Mouse (Mus musculus): ENCODE data around the gene Adgrg3. TPM values are rescaled to one million over a fixed set of nuclear protein-coding genes. Genes with fewer than 3 reads are reported as not detected.

The Adgrg3 gene
- total RNA-seq, 2 experiments from 2014 or later: 106 to 178 TPM

DNA sequence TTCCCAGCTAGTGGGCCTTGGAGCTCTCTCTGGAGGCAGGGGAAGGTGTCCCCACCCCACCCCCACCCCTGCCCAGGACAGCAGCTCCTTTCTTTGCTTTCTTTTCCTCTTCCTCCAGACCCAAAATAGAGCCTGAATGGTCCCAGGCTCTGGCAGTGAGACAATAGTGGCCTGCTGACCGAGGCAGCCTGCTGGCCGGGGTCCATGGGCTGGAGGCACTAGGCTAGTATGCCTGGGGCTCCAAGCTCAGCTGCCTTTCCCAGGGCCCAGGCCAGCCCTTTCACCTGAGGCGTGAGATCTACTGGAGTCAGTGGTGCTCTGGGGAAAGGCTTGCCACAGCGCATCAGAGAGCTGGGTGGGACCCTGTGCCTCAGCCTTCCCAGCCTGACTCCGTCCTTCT lies 25.0 kb upstream of the Adgrg3 start:
- ATAC-seq (replicated peaks; ENCODE audit: poor library complexity): no peak

DNA sequence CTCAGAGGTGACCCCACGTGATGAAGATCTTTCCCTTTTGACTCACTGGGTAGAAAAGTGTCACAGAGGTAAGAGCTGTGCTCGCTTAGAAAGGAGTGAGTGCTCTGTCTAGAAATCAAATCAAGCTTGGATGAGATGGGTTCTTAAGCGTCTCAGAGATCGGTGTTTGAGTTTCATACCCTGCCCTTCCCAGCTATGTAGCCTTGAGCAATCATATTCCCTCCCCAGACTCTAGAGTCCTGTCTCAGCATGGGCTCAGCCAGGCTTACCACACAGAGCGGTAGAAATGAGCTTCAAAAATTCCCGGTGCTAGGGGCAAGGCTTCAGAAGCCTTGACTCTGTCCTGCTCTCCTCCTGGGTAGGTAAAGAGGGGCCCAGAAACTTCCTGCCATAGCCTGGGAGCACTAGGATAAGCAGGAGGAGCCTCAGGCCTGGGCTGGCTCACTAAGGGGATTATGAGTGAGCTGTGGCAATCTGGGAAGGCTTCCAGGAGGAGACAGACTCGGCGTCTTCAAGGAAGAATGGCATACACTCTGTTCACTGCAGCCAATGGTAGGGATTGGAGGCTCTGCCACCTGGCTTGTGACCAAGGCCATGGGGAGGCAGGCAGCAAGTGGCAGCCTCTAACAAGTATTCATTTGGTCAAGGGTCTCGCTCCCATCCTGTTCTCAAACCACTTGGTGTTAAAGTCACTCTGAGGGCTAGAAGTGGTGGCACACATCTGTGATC lies 24.3 kb upstream of the Adgrg3 start:
- ATAC-seq (replicated peaks; ENCODE audit: poor library complexity): no peak

DNA sequence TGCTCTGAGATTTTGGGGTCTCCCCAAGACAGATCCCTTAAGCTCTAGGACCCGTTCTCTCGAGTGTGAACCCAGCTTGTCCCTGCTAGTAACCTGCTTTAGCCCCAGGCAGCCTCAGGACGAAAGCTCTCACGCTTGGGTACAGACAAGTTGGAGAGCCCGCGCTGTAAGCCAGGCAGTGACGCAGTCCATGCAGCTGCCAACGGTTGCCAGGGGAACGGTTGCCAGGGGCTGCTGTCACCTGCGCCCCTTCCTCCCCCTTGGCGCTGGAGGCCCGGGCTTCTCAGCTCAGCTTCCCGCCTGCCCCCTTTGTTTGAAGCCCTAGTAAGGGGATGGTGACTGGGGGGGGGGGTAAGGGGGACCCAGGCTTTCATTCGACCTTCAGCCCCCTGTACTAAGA lies 23.5 kb upstream of the Adgrg3 start:
- ATAC-seq (replicated peaks; ENCODE audit: poor library complexity): no peak

DNA sequence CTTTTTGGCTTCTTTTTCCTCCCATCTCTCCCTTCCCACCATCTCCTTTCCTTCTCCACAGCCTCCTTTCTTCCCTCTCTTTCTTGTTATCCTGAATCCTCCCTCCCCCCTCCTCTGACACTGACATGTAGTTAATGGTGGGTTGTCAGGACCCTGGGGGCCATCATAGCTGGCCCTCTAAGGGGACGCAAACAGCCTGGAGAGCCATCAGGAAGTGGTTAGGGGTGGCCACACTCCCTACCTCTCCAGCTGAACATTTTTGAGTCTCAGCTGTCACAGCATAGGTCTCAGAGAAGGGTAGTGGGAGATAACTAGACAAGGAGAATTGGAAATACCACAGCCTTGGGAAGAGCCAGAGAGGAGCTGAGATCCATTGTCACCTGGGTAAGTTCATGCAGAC lies 23.0 kb upstream of the Adgrg3 start:
- ATAC-seq (replicated peaks; ENCODE audit: poor library complexity): no peak

DNA sequence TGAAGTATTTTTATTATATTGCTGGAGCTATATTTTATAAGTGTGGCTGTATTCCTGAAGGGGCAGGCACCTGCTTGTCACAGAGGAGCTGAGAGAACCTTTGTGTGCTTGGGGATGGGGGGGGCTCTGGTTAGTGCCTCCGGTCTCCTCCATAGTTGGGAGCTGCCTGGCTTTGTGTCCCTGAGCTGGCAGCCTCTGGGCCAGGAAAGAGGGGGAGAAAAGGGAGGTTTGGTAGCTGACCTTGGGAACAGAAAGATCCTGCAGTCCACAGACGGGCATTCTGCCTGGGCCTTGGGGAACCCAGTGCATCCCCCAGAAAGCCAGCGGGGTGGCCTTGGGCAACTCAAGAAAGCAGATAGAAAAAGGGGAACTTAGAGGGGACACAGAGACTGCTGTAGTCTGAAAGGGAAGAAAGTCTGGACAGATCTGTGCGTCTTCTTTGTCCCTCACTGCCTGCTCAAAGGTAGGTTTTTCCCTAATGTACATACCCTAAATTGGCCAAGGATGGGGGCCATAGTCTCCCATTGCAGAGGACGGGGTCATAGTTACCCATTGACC lies 22.1 kb upstream of the Adgrg3 start:
- ATAC-seq (replicated peaks; ENCODE audit: poor library complexity): peak; percentile 35

DNA sequence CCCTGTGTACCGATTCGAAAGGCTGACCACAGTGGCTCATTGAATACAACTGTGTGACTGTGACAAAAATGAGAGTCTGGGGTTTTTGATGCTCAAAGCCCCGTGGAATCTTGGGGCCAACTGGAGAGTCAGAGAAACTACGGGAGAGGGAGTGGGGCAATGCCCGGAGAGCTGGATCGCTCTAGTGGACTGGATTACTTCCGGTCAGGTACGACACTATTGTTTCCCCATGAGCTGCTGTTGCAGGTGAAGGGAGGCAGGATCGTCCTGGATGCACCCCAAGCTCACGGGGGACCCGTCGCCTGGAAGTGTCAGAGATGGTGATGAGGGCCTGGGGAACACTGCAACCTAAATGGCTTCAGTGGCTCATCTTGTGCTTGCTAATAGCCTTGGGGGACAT lies 21.5 kb upstream of the Adgrg3 start:
- ATAC-seq (replicated peaks; ENCODE audit: poor library complexity): no peak

DNA sequence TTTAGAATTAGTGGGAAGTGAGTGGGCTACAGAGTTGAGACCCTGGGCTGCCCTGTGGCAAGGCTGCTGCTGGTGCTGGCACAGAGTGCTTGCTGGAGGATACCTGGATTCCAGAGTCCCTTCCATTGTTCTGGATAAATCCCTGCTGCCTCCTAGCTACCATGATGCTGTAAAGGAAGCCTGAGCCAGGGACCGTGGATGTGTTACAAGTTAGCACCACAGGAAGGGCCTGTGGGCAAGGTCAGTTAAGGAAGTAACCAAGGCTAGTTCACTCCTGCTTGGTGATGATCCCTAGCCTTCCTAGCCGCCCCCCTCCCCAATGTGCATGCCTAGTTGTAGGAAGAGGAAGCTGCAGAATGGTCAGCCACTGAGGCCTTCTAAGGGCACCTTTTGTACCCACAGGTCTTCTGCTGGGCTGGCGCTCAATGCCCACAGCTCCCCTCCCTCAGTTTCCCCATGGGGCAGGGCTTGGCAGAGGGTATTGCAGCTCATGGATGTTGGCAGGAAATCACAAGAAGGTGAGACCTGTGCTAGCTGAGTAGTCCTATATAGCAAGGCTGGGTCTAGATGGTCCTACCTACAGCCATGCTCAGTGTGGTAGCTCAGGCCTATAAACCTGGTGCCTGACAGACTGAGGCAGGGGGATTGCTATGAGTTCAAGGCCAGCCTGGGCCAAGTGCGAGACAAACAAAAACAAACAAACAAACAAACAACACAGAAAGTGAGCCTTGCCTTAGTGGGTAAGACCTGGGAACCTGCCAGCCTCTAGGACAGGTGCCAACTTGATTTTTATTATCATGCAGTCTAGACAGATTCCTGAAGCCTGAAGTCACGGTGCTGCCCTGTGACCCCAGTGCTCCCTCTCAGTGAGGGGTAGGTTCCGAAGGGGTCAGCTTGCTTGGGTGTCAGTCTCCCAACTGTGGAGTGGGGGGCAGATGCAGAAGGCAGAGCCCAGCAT lies 20.3 kb upstream of the Adgrg3 start:
- ATAC-seq (replicated peaks; ENCODE audit: poor library complexity): no peak

DNA sequence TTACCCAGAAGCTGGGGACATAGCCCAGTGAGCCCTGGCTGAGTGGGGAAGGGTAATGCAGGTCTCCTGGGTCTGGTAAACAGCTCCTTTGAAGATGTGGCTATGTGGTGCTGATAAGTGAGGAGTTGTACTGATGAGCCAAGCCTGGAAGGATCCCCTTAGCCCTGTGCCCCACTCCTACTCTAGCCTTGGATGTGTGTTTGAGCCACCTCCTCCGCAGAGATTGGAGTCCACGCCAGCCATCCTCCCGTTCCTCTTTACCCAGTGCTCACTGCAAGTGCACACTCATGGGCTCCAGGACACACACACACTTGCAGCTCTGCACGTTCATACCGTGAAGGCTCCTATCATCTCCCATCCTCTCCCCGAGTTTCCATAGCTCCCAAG lies 19.6 kb upstream of the Adgrg3 start:
- no peak for ATAC-seq (replicated peaks; ENCODE audit: poor library complexity)

DNA sequence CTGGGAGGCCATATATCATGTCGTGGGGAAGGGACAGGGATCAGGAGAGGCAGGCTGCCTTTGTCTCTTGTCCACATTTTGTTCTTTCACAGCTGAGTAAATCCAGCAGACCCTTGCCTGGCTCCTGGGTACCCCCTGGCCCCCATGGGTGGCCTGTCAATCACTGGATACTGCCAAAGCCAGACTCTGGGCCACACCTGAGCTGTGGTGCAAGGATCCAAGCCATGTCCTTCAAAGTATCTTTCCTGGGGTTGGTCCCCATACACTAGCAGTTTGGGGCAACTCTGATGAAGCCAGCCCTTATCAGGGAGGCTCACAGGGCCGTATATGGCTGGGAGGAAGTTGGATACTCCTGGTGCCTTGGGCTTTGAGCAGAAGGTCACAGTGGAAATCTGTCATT lies 19.1 kb upstream of the Adgrg3 start:
- no peak for ATAC-seq (replicated peaks; ENCODE audit: poor library complexity)

DNA sequence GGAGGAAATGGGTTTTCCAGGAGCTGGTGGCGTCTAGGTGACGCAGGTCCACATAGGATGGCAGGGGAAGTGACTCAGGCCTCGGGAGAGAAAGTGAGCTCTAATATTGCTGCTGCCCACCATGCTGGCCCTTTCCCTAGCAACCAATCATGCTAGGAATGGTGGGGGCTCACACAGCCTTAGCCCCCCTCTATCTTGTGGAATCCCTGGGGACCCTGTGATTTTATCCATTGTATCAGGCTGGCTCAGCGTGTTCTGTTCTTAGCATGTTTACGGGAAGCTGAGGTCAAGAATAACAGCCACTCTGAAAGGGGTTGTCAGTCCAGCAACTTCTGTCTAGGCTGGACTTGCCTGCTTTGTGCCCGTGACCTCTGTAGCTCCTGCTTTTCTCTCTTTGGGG lies 18.5 kb upstream of the Adgrg3 start:
- no peak for ATAC-seq (replicated peaks; ENCODE audit: poor library complexity)

DNA sequence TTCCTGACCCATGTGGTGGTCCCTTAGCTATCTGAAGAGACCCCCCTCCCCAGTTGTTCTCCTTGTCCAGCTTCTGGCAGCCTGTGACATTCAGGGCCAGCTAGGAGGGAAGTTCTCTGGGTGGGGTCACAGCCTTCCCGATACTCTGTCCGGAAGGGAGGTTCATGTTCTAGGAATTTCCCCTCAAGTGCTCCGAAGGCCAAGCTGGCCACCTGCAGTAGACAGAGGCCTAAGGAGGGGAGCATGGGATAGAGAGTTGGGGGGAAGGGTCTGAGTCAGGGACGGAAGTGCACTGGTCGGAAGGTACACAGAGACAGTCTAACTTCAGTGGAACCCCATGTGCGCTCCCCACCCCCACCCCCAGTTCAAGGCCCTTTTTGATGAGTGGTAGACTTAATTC lies 17.5 kb upstream of the Adgrg3 start:
- no peak for ATAC-seq (replicated peaks; ENCODE audit: poor library complexity)

DNA sequence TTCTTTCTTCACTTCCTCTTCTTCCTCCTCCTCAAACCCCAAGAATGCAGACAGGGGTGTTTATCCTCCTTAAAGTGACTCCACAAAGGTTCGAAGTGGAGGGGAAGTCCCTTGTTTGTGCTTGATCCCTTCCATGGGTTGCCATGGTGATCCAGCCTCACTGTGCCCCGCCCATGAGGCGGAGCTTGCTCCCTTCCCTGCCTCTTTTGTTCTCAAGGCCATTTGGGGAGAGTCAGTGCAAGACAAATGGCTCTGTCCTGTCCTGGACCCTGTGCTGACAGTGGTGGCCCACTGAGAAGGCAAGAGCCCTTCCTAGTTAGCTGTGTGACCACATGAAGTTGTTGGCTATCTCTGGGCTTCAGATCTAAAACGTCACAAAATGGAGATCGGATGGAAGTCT lies 16.8 kb upstream of the Adgrg3 start:
- ATAC-seq (replicated peaks; ENCODE audit: poor library complexity): peak; percentile 64

DNA sequence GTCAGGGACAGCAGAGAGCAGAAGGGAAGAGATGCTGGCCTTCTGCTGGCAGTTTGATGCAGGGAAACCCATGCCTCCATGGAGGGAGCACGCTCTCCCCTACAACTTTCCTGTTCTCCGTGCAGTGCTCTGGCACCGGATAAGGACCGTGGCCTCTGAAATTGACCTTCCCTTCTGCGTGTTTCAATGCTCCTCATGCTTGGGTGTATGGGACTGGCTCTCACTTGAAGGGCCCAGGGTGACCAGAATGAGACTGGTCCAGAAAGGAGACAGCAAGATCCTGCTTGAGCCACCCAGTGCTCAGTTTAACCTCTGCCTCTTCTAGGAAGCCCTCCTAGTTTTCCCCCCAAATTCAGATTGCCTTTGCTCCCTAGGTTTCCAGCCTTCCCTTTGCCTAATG lies 16.3 kb upstream of the Adgrg3 start:
- ATAC-seq (replicated peaks; ENCODE audit: poor library complexity): no peak

DNA sequence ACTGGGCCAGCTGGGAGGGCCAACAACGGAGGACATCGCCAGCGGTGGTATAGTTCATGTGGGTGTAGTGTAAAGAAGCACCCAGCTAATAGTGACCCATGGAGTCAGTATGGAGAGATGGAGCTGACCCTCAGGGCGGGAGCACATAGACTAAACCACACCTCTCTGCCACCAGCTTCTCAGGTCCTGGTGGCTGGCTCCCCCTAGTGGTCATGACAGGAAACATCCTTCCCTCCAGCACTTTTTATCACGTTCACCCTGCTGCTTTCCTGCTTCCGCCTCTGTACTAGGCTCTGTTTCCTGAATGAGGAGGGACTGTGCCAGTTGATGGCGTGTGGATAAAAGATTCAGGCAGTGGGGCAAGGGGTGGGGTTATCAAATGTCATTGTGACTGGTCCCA lies 15.8 kb upstream of the Adgrg3 start:
- peak; percentile 83 for ATAC-seq (replicated peaks; ENCODE audit: poor library complexity)

DNA sequence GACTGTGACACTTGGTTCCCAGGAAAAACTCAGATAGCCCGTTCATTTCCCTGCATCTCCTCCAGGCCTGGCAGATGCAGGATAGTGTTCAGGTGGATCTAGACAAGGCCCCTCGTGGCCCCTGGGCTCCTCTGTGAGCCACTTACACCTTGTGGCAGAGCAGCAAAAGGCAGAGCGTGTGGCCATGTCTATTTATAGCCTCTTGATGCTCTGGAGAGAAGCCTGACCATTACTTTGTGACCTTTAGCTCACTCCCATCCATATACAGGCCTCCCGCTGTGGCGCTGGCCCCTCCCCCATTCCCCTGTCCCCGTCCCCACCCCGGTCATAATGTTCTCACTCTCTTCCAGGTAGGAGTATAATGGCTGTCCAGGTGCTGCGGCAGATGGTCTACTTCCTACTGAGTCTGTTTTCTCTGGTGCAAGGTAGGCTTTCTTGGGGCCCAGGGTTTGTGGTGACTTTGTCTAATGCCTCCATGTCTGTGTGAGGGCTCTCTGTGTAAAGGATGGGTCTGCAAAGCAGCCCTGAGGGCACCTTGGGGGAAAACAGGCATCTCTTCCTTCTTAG lies 15.3 kb upstream of the Adgrg3 start:
- ATAC-seq (replicated peaks; ENCODE audit: poor library complexity): no peak

DNA sequence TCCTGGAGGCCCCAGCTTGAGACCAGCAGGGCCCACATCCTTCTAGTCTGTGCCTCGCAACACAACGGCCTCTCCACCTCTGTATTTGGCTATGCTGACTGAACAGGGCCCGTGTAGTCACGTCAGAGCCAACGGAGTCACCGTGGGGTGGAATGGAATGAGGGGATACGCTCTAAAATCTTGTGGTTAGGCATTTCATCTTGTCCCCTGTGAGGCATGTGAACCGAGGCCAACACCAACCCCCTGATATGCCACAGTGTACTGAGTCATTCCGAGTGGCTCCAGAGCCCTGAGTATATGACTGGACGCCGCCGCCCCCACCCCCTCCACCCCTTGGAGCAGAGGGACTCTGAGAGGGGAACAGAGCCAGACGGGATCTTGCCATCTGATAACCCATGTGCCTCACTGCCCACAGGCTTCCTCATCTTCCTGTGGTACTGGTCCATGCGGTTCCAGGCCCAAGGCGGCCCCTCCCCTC lies 5.0 kb upstream of the Adgrg3 start:
- peak; percentile 56 for ATAC-seq (replicated peaks; ENCODE audit: poor library complexity)

DNA sequence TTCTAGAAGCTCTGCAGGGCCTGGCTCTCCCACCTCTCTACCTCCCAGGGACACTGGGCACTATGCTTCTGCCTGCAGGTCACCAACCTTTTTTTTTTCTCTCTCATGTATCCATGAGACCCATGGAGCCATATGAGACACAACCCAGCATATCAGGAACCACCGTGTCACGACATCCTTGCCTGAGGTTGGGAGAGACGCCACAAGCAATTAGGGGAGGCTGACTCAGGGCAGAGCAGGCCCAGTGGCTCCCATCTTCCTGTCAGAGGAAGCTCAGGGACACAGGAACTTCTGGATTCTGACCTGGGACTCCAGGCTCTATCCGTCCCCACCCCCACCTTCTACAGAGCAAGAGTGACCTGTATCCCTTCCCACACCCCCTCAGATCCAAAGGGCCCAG lies 1.6 kb upstream of the Adgrg3 start:
- ATAC-seq (replicated peaks; ENCODE audit: poor library complexity): no peak

DNA sequence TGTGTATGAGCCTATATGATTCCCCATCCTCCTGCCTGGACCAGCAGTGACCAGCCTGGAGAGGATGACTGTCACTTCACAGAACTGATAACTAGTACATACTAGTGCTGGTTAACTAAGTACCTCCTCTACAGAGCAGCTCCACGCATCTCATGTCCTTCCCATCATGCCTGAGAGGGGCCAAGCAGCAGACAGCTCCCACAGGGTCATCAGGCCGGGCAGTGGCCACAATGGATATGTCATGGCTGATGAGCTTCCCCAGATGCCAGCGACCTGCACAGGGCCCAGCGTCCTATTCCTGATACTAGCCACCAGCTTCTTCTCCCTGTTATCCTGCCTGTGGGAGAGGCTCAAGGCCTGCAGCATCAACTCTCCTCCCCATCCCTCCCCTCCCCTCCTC lies 808 bp upstream of the Adgrg3 start:
- no peak for ATAC-seq (replicated peaks; ENCODE audit: poor library complexity)

DNA sequence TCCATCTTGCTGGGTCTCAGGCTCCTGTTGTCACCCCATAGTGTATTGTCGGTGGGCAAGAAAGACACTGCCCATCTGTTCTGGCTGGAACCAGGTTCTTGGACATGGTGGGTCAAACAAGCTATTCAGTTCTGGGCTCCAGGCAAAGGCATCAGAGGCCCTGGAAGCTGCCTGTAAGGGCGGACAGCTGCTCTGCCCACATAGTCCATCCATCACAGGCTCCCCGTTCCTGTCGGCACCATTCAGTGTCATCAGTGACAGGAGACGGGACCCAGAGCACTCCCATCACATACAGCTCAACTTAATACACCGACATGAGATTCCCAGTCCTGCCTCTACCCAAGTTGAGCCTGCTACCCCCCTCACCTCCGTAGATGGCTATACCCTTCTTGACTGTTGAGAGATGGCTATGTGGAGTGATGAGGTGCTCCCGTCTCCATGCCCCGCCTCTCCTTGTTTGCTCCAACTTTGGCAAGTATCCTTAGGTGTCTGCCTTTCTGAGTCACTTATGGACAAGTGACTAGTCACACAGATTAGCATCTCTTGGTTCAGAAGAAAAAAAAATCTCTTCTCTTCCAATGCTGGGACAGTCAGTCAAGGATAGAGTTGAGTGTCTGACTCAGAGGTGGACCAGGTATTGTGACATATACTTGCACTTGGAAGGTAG lies 610 bp downstream of the Adgrg3 start:
- ATAC-seq (replicated peaks; ENCODE audit: poor library complexity): no peak

DNA sequence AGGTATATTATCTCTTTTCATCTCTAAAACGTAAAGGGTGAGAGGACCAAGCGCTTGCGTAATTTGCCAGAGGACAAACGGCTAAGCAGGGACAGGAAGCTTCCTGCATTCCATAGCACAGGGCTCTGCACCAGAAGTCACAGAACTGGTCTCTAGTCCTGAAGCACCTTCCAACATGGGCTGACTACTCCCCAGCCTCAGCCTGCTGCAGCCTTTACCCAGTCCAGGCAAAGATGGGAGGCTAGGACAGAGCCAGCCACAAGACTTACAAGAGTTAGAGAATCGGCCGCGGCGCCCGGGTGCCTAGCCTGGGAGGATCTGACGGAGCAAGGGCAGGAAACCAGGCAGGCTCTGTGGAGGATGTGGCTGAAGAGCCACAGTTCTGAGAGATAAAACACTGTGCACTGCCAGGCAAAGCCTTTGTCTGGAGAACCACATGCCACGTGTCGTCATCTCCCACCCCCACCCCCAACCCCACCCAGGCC lies 2.8 kb downstream of the Adgrg3 start:
- peak; percentile 62 for ATAC-seq (replicated peaks; ENCODE audit: poor library complexity)

DNA sequence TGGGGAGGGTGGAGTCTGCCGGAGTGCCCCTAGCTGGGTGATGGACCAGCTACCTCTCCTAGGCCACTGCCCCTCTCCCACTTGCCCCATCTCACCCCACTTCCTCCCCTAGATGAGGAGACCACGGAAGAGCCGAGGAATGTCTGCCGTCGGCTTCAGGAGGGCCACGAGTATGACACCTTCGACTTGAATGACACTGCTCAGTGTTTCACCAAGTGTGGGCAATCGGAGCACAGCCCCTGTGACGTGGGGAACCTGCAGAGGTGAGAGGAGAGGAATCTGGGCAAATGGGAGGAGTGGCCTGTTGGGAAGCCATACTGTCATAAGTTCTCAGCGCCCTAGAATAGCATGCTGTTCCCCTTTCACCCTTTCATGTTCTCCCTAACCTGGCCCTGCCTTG lies 3.3 kb downstream of the Adgrg3 start:
- peak; percentile 36 for ATAC-seq (replicated peaks; ENCODE audit: poor library complexity)

Measured in megakaryocyte progenitor cell, adult 5-6 weeks (primary cell).